Mouse (Mus musculus): Measurements from ENCODE around the gene Clec1a. TPM values are rescaled to one million over a fixed set of nuclear protein-coding genes. Genes with fewer than 3 reads are reported as not detected.

The Clec1a gene
- polyA plus RNA-seq, 1 experiment = 0.49 TPM

- no peak for TF ChIP-seq POLR2A (IDR thresholded peaks at IDR 0.05; ENCODE audit: borderline replicate concordance, insufficient read depth, low read length)
- TF ChIP-seq CTCF (IDR thresholded peaks at IDR 0.05; ENCODE audit: borderline replicate concordance, insufficient read depth, low read depth, low read length) = no peak
- H3K4me3 ChIP-seq (replicated peaks; ENCODE audit: insufficient read depth, low read depth, low read length) = no peak overlapping the region
- no peaks in the 10 kb centered on the region for H3K27me3 ChIP-seq (ENCODE audit: control insufficient read depth, insufficient read depth, low read length)
- no peaks in the 10 kb centered on the region for H3K4me1 ChIP-seq (ENCODE audit: control insufficient read depth, insufficient read depth, low read length)
- 62% methylated on average over 4 of the region's 4 CpGs for WGBS
- H3K27ac ChIP-seq (ENCODE audit: insufficient read depth, low read length) = no peak overlapping the region
- DNase-seq = no peak
Measured at GRCm38 (mm10) chr6:129423040-129423733, 28.6 kb downstream of the Clec1a start.

DNA sequence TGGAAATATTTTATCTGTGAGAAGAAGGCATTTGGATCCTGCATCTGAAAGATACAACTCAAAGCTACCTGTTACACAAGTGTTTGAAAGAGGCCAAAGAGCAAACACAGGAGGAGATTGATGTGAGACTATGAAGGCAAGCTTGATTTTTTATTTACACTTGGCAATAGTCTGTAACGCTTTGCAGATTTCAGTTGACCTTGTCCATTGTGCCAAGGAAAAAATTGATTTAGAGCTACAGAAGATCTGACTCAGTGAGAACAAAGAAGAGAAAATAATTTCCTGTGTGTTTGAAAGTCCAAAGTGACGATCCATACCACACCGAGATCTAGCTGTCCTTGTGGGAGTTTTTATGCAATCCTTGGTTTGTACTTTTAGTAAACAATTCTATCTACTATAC lies 29.5 kb downstream of the Clec1a start:
- H3K27me3 ChIP-seq (ENCODE audit: control insufficient read depth, insufficient read depth, low read length) = no peaks in the 10 kb centered on the region
- H3K4me1 ChIP-seq (ENCODE audit: control insufficient read depth, insufficient read depth, low read length) = no peaks in the 10 kb centered on the region
- no peak for DNase-seq
- H3K27ac ChIP-seq (ENCODE audit: insufficient read depth, low read length) = no peak overlapping the region
- no peak overlapping the region for H3K4me3 ChIP-seq (replicated peaks; ENCODE audit: insufficient read depth, low read depth, low read length)
- TF ChIP-seq CTCF (IDR thresholded peaks at IDR 0.05; ENCODE audit: borderline replicate concordance, insufficient read depth, low read depth, low read length) (no peak), POLR2A (IDR thresholded peaks at IDR 0.05; ENCODE audit: borderline replicate concordance, insufficient read depth, low read length) (no peak)
- 93% methylated on average over 3 of the region's 3 CpGs for WGBS

DNA sequence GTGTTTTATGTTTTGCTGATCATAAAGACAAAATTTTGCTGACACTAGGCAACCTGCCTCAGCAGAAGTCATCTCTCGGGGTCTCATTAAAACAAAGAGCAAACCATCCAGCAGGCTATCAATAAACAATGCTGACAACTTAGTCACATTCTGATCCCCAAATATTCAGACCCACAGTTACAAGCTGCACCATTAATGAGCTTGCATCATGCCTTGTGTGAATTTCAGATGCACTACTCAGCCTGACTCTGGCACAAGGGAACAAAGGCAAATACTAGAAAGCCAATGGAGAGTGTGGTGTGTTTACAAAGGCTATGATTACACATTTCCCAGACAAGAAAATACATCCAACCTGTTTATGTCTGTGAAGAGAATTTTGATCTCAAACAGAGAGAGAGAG lies 37.6 kb downstream of the Clec1a start:
- TF ChIP-seq POLR2A (IDR thresholded peaks at IDR 0.05; ENCODE audit: borderline replicate concordance, insufficient read depth, low read length) = no peak
- no peak for TF ChIP-seq CTCF (IDR thresholded peaks at IDR 0.05; ENCODE audit: borderline replicate concordance, insufficient read depth, low read depth, low read length)

GRCm38 (mm10) chr6:129408562-129408961 lies 43.2 kb downstream of the Clec1a start, which contains the start of gene Clec9a:
Gene Clec9a, plus strand, starts transcription at chr6:129408862.
- 92% methylated on average over 2 of the region's 2 CpGs for WGBS
- TF ChIP-seq CTCF (IDR thresholded peaks at IDR 0.05; ENCODE audit: borderline replicate concordance, insufficient read depth, low read depth, low read length) (no peak), POLR2A (IDR thresholded peaks at IDR 0.05; ENCODE audit: borderline replicate concordance, insufficient read depth, low read length) (no peak)
- no peaks in the 10 kb centered on the region for H3K4me1 ChIP-seq (ENCODE audit: control insufficient read depth, insufficient read depth, low read length)
- DNase-seq = no peak
- no peak within 1 kb of the TSS for H3K4me3 ChIP-seq (replicated peaks; ENCODE audit: insufficient read depth, low read depth, low read length)
- no peaks in the 10 kb centered on the region for H3K27me3 ChIP-seq (ENCODE audit: control insufficient read depth, insufficient read depth, low read length)
- no peak within 1 kb of the TSS for H3K27ac ChIP-seq (ENCODE audit: insufficient read depth, low read length)

More for the DNA sequence above, 37.6 kb downstream of the Clec1a start:
- Histone ChIP-seq H3K27me3 (ENCODE audit: control insufficient read depth, insufficient read depth, low read length) (no peaks in the 10 kb centered on the region), H3K4me1 (ENCODE audit: control insufficient read depth, insufficient read depth, low read length) (no peaks in the 10 kb centered on the region), H3K4me3 (replicated peaks; ENCODE audit: insufficient read depth, low read depth, low read length) (no peak overlapping the region), H3K27ac (ENCODE audit: insufficient read depth, low read length) (no peak overlapping the region)
- DNase-seq = no peak
- WGBS = 88% methylated on average over 1 of the region's 1 CpGs

- WGBS = 2% methylated on average over 2 of the region's 2 CpGs
- no peaks in the 10 kb centered on the region for H3K27me3 ChIP-seq (ENCODE audit: control insufficient read depth, insufficient read depth, low read length)
- H3K4me1 ChIP-seq (ENCODE audit: control insufficient read depth, insufficient read depth, low read length) = no peaks in the 10 kb centered on the region
- H3K27ac ChIP-seq (ENCODE audit: insufficient read depth, low read length) = no peak overlapping the region
- no peak for TF ChIP-seq POLR2A (IDR thresholded peaks at IDR 0.05; ENCODE audit: borderline replicate concordance, insufficient read depth, low read length)
- no peak for TF ChIP-seq CTCF (IDR thresholded peaks at IDR 0.05; ENCODE audit: borderline replicate concordance, insufficient read depth, low read depth, low read length)
- DNase-seq = no peak
- H3K4me3 ChIP-seq (replicated peaks; ENCODE audit: insufficient read depth, low read depth, low read length) = no peak overlapping the region
Measured at GRCm38 (mm10) chr6:129407324-129407723, 44.5 kb downstream of the Clec1a start.

GRCm38 (mm10) chr6:129405999-129406398 lies 45.8 kb downstream of the Clec1a start:
- H3K27me3 ChIP-seq (ENCODE audit: control insufficient read depth, insufficient read depth, low read length) = no peaks in the 10 kb centered on the region
- H3K4me3 ChIP-seq (replicated peaks; ENCODE audit: insufficient read depth, low read depth, low read length) = no peak overlapping the region
- no peaks in the 10 kb centered on the region for H3K4me1 ChIP-seq (ENCODE audit: control insufficient read depth, insufficient read depth, low read length)
- no peak for DNase-seq
- H3K27ac ChIP-seq (ENCODE audit: insufficient read depth, low read length) = no peak overlapping the region
- TF ChIP-seq CTCF (IDR thresholded peaks at IDR 0.05; ENCODE audit: borderline replicate concordance, insufficient read depth, low read depth, low read length) (no peak), POLR2A (IDR thresholded peaks at IDR 0.05; ENCODE audit: borderline replicate concordance, insufficient read depth, low read length) (no peak)

DNA sequence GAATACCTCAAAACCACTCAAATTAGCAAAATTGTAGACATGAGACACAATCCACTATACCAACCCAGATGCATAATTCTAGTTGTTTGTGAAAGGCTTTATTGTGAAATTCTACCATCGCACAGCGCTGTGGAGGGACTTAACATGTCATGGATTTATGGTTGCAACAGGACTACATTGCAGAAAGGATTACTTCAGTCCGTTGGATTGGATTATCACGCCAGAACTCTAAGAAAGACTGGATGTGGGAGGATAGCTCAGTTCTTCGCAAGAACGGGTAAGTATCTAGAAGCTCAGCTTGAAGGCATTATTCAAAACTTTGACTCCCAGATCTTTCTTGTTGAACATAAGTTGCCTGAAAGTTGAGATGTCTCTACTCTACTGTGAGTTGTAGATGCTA lies 48.4 kb downstream of the Clec1a start:
- WGBS = 90% methylated on average over 6 of the region's 6 CpGs
- Histone ChIP-seq H3K4me1 (ENCODE audit: control insufficient read depth, insufficient read depth, low read length) (no peaks in the 10 kb centered on the region), H3K27ac (ENCODE audit: insufficient read depth, low read length) (no peak overlapping the region), H3K27me3 (ENCODE audit: control insufficient read depth, insufficient read depth, low read length) (no peaks in the 10 kb centered on the region), H3K4me3 (replicated peaks; ENCODE audit: insufficient read depth, low read depth, low read length) (no peak overlapping the region)
- DNase-seq = no peak
- no peak for TF ChIP-seq POLR2A (IDR thresholded peaks at IDR 0.05; ENCODE audit: borderline replicate concordance, insufficient read depth, low read length)
- TF ChIP-seq CTCF (IDR thresholded peaks at IDR 0.05; ENCODE audit: borderline replicate concordance, insufficient read depth, low read depth, low read length) = no peak

- TF ChIP-seq POLR2A (IDR thresholded peaks at IDR 0.05; ENCODE audit: borderline replicate concordance, insufficient read depth, low read length) (no peak), CTCF (IDR thresholded peaks at IDR 0.05; ENCODE audit: borderline replicate concordance, insufficient read depth, low read depth, low read length) (no peak)
- no peaks in the 10 kb centered on the region for H3K27me3 ChIP-seq (ENCODE audit: control insufficient read depth, insufficient read depth, low read length)
- WGBS = 94% methylated on average over 2 of the region's 2 CpGs
- no peak for DNase-seq
- H3K4me1 ChIP-seq (ENCODE audit: control insufficient read depth, insufficient read depth, low read length) = no peaks in the 10 kb centered on the region
- H3K4me3 ChIP-seq (replicated peaks; ENCODE audit: insufficient read depth, low read depth, low read length) = no peak overlapping the region
- no peak overlapping the region for H3K27ac ChIP-seq (ENCODE audit: insufficient read depth, low read length)
Measured at GRCm38 (mm10) chr6:129402404-129402803, 49.4 kb downstream of the Clec1a start.
